Mouse (Mus musculus) CD4-positive, CD25-positive, alpha-beta regulatory T cell, adult 9 weeks (primary cell): ENCODE measurements around the gene Gtpbp10. TPM values are rescaled to one million over a fixed set of nuclear protein-coding genes. Genes with fewer than 3 reads are reported as not detected.

Source experiments
- polyA plus RNA-seq: library from polyadenylated mRNA; unstranded; fragments of 100-300 nt; shearing (Covaris generic); gene quantifications from one replicate; pipeline ENCODE4 v1.2.1, GENCODE M21; 2017

The Gtpbp10 gene
- polyA plus RNA-seq, result 16.6 TPM

GRCm38 (mm10) chr5:5559079-5559740 lies at the start of gene Gtpbp10:
TSS of gene Gtpbp10 (minus strand) at chr5:5559538.

GRCm38 (mm10) chr5:5573749-5574317 lies 14.5 kb upstream of the Gtpbp10 start, which contains the start of gene Gm8773:
TSS of gene Gm8773 (plus strand) at chr5:5573799.

GRCm38 (mm10) chr5:5514196-5515076 lies 44.9 kb downstream of the Gtpbp10 start, which contains the start of gene Cldn12:
TSS of gene Cldn12 (minus strand) at chr5:5514958.

Other genes with a start within 250 kb of the Gtpbp10 start
- 0.20 TPM for gene Cdk14, start 139.2 kb downstream of the Gtpbp10 start, polyA plus RNA-seq
- gene 1700015F17Rik, start 80.4 kb downstream of the Gtpbp10 start, polyA plus RNA-seq, result not detected
- gene Cldn12, start 44.6 kb downstream of the Gtpbp10 start, polyA plus RNA-seq, result 2.2 TPM
- gene Gm8773, start 14.3 kb upstream of the Gtpbp10 start, polyA plus RNA-seq, result not detected
- gene Cfap69, start 104.7 kb upstream of the Gtpbp10 start, polyA plus RNA-seq, result not detected
- not detected for gene Steap2, start 135.0 kb upstream of the Gtpbp10 start, polyA plus RNA-seq
- not detected for gene Steap1, start 189.8 kb upstream of the Gtpbp10 start, polyA plus RNA-seq